Mouse (Mus musculus) cerebral cortex, adult 2 months (tissue): ENCODE data around the gene Oscp1.

Experiments used
- WGBS: fragments of 180-500 bp; shearing (Covaris S2); methylation state at CpG from one replicate; pipeline ENCODE4 v1.1.7; 2018; 5-methylcytosine and 5-hydroxymethylcytosine counted together

Gene Oscp1

GRCm38 (mm10) chr4:126083021-126083420 lies 24.7 kb downstream of the Oscp1 start:
- 92% methylated on average over 9 of the region's 9 CpGs for WGBS

GRCm38 (mm10) chr4:126084382-126084781 lies 26.0 kb downstream of the Oscp1 start:
- WGBS, result 79% methylated on average over 8 of the region's 8 CpGs

DNA sequence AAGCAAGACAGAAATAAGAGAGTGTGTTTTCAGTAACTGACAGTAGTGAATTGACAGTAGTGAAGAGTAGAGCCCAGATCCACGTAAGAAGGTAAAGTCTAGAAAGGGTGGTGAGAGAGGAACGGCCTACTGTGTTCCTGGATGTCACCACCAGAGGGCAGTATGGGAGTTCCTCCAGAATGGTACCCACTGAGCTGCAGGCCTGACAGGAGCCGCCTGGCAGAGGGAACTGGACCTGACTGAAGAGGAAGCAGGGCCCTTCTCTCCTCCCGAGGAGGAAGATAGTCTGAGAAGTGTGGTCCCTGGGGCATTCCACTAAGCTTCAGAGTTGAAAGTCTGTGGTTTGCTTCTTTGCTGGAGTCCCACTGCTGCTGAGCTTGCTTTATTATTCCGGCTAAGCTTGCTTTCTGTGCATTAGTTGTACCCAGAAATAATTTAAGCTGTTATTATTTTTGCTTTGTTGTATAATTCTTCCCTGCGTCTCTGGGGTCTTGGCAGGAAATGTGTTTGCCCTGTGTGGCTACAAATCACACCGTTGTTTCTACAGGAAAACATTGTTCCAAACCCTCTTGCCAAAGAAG lies 27.7 kb downstream of the Oscp1 start:
- 19% methylated on average over 7 of the region's 7 CpGs for WGBS

DNA sequence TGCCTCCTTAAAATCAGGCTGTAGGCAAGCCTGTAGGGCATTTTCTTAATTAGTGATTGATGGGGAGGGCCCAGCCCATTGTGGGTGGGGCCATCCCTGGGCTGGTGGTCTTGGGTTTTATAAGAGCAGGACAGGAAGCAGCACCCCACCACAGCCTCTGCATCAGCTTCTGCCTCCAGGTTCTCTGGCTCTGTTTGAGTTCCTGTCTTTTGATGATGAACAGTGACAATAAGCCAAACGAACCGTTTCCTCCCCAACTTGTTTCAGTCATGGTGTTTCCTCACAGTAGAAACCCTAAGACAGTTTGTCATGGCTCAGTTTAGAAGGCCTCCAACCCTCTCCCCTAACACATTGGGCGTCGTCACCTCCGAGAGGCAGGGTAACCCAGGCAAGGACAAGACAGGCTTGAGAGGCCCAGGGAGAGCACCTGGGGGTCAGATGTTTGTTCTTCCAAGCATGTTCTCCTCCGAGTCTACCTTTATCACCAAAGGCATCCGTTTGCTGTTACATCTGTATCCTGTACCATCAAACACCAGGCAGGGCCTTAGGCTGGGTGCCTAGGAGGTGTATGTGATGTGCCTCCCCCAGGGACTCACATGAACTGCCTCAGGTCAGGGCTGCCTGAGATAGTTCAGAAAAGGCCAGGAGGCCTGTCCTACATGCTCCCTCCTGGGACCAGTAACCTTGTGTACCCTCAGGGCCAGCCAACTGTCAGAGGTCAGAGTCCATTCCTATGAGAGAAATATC lies 31.9 kb downstream of the Oscp1 start:
- 78% methylated on average over 7 of the region's 7 CpGs for whole genome bisulfite sequencing

DNA sequence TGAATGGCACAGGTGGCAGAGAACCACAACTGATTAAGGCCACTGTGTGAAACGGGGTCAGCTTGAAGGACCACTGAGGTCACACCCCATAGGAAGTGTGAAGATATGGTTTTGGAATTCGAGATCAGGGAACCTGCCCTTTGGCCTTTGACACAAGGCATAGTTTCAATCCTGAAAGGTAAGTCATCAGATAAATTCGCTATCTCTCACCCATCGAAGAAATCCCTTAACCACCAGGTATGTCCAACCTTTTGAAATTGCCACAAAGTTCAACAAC lies 32.4 kb downstream of the Oscp1 start:
- 84% methylated on average over 4 of the region's 4 CpGs for WGBS

- 88% methylated on average over 8 of the region's 8 CpGs for WGBS
Measured at GRCm38 (mm10) chr4:126091873-126092272, 33.5 kb downstream of the Oscp1 start.

- 49% methylated on average over 14 of the region's 14 CpGs for WGBS
Measured at GRCm38 (mm10) chr4:126095622-126096430, 37.5 kb downstream of the Oscp1 start.

- WGBS, result 2% methylated on average over 37 of the region's 37 CpGs
Measured at GRCm38 (mm10) chr4:126096464-126097111, 38.2 kb downstream of the Oscp1 start, which contains the start of gene Lsm10. TSS of gene Lsm10 (plus strand) at chr4:126096623.

DNA sequence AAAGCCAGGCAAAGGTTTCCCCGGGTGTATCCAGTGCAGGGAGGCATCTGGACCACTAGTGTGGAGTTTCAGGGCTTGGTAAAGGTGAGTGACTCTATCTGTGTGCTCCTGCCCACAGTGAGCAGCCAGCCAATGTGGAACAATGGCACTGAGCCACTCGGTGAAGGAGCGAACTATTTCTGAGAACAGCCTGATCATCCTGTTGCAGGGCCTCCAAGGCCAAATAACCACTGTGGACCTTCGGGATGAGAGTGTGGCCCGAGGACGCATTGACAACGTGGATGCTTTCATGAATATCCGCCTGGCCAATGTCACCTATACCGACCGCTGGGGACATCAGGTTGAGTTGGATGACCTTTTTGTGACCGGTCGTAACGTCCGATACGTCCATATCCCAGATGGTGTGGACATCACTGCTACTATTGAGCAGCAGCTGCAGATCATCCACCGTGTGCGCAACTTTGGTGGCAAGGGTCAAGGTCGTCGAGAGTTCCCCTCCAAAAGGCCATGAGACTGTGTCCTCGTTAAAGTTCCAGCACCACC lies 39.4 kb downstream of the Oscp1 start:
- WGBS, result 94% methylated on average over 20 of the region's 20 CpGs

DNA sequence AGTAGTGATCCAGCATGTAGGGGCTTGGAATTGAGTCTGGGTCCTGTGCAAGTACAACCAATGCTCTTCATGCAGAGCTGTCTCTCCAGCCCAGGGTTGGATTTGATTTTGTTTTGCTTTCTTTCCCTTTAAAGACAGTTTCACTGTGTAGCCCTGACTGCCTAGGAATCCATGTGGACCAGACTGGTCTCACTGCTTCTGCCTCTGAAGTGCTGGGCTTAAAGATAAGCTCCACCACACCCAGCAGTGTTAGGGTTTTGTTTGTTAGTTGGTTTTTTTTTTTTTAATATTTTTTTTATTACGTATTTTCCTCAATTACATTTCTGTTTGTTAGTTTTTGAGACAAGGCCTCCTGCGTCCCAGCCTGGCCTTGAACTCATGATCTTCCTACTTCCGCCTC lies 41.0 kb downstream of the Oscp1 start:
- WGBS, result 91% methylated on average over 3 of the region's 3 CpGs

DNA sequence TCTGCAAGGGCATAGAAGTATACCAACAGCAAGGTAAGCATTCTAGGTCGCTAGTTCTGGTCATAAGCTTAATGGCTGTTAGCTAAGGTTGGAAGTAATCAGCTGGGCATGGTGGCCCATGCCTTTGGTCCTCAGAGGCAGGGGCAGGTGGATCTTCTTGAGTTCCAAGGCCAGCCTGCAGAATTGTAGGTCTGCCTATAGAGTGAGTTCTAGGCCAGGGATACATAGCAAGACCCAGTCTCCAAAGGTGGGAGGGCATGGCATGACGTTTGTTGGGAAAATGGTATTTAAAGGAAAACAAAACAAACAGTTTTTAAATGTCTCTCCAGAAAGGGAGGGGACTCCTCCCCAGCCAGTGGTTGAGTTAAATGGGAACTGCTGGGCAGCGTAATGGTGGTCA lies 42.4 kb downstream of the Oscp1 start:
- WGBS, result 87% methylated on average over 3 of the region's 3 CpGs

DNA sequence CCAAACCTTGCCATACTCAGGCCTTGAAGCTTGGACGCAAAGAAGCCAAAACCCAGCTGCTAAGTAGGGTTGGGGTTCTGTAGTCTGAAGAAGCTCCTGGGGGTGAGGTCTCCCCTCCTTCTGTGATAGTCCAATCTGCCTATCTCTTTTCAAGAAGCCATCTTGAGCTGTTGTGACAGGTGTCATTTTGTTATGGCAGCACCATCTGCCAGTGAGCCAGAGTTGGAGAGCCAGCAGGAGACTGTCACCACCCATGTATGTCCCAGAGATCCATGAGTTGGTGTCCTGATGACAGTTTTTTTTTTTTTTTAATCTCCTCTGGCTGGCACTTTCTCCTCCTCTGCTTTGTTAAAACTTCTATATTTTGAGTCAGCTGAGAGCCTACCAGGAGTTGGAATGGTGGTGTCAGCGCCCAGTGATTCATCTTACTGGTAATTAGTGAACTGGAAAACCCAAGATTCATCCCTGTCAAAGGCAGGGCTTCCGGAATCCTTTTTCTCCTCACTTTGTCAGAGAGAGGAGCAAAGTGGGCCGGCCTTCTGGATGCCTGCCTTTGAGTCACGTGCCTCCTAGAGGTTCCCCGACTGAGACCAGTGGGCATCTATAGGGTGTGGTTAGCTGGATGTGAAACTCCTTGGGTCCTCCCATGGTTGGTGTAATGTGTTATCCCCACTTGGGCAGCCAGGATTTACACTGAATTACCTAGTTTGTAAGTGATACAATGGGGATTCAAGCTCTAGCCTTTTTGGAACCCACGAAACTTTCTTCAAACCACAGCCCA lies 43.9 kb downstream of the Oscp1 start:
- WGBS, result 37% methylated on average over 7 of the region's 7 CpGs

DNA sequence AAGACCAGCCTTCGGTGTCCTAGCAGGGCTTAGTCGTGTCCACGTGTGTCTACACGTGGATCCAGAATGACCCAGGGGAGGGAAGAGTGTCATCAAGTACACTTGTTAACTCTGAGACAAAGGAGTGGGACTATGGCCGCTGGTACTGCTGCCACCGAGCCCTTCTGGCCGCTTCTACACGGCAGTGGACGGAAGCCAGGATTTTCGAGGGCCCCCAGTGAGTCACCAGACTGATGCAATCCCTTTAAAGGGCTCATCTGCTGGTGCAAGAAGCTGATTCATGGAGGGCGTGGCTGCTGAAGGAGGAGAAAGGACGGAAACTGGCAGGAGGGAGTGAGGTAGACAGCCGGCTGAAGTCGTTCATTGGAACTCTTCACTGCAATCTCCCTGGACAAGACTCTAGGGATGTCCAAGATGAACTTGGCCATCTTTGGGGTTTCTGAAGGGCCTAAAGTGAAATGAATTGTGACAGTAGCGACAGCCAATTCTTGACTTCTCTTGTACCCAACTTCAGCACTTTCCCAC lies 44.8 kb downstream of the Oscp1 start:
- WGBS, result 0% methylated on average over 15 of the region's 15 CpGs

- 2% methylated on average over 34 of the region's 34 CpGs for WGBS
Measured at GRCm38 (mm10) chr4:126103590-126104068, 45.3 kb downstream of the Oscp1 start, which contains the start of gene Stk40. TSS of gene Stk40 (plus strand) at chr4:126103957.

- WGBS, result 2% methylated on average over 32 of the region's 34 CpGs
Measured at GRCm38 (mm10) chr4:126104261-126105075, 46.1 kb downstream of the Oscp1 start.

GRCm38 (mm10) chr4:126105131-126105783 lies 46.9 kb downstream of the Oscp1 start:
- WGBS, result 40% methylated on average over 7 of the region's 7 CpGs

- WGBS, result 39% methylated on average over 8 of the region's 8 CpGs
Measured at GRCm38 (mm10) chr4:126108061-126108740, 49.8 kb downstream of the Oscp1 start.

- 41% methylated on average over 10 of the region's 10 CpGs for WGBS
Measured at GRCm38 (mm10) chr4:126109613-126110373, 51.4 kb downstream of the Oscp1 start.
